ENCODE assay signal across 11 mouse cellular contexts in genomic region chr15:72200861-72201260, GRCm38 (mm10).
DNase-seq lines count a peak whose midpoint lies in the region.
"Had no signal": no experiment of that assay in that cellular context is flagged by ENCODE, and none has a peak within 500 bp of the region (broad histone marks: within the 10 kb centered on the region; RNA-seq: fewer than 3 reads in every experiment).

No protein-coding gene starts in this region.

- H3K27ac ChIP-seq in embryonic facial prominence, embryonic 10.5 days (replicated peaks): no peak overlapping the region
- H3K27ac ChIP-seq: intestine, embryonic 15.5 days had no signal

- H3K4me3 ChIP-seq in embryonic facial prominence, embryonic 10.5 days: no peak overlapping the region
- H3K4me3 ChIP-seq: intestine, embryonic 15.5 days had no signal

- no peaks in the 10 kb centered on the region for H3K9me3 ChIP-seq in embryonic facial prominence, embryonic 10.5 days
- H3K9me3 ChIP-seq: intestine, embryonic 15.5 days had no signal

- peak; percentile 12 for DNase-seq in kidney, adult 9 months
- no peak for DNase-seq in kidney, adult 18-20 months
- peak; percentile 3 for DNase-seq in urinary bladder, postnatal 25 days (ENCODE audit: low spot score)
- DNase-seq in urinary bladder, postnatal 4 days (ENCODE audit: low spot score in 2 of 2): no peak
- peak; percentile 45 for DNase-seq in embryonic facial prominence, embryonic 10.5 days (ENCODE audit: low spot score)
- no peak for DNase-seq in layer of hippocampus, postnatal 36 days
- no peak for DNase-seq in left cerebral cortex, postnatal 10 days (ENCODE audit: extremely low spot score in 1 of 2, low spot score in 2 of 2)
- DNase-seq: gastrocnemius, postnatal 36 days; right cerebral cortex, adult 18-20 months; thymus, adult 2 months had no signal

- no peaks in the 10 kb centered on the region for H3K36me3 ChIP-seq in embryonic facial prominence, embryonic 10.5 days (replicated peaks)
- H3K36me3 ChIP-seq: intestine, embryonic 15.5 days had no signal

- no peaks in the 10 kb centered on the region for H3K4me1 ChIP-seq in embryonic facial prominence, embryonic 10.5 days
- H3K4me1 ChIP-seq: intestine, embryonic 15.5 days had no signal

- 33% methylated on average over 3 of the region's 3 CpGs for WGBS in embryonic facial prominence, embryonic 10.5 days

- intact Hi-C loops in left cerebral cortex, postnatal 10 days (cut with DNase I): loop anchor here (10.0 kb wide), 1 partner anchor 116 kb away; no protein-coding TSS in a partner anchor

- no peaks in the 10 kb centered on the region for H3K27me3 ChIP-seq in embryonic facial prominence, embryonic 10.5 days (replicated peaks; ENCODE audit: low read depth, poor library complexity, severe bottlenecking)
- H3K27me3 ChIP-seq: intestine, embryonic 15.5 days had no signal

Comparison
In these comparisons a context has a peak if more than half of its experiments do, and no peak if none do; other contexts are left out.
1. DNase-seq: peak in kidney, adult 9 months (single experiment), urinary bladder, postnatal 25 days (single experiment) and embryonic facial prominence, embryonic 10.5 days (single experiment); none in kidney, adult 18-20 months (single experiment), urinary bladder, postnatal 4 days (0 of 2), layer of hippocampus, postnatal 36 days (0 of 2) and left cerebral cortex, postnatal 10 days (0 of 2).